In genomic region chr10:18507869-18508473, GRCm38 (mm10) we compare ENCODE assay signal across 20 mouse cellular contexts. TPM values are rescaled to one million over a fixed set of nuclear protein-coding genes. Genes with fewer than 3 reads are reported as not detected.
DNase-seq lines count a peak whose midpoint lies in the region; ATAC-seq and TF ChIP-seq lines count a peak whose summit lies in the region.
"Had no signal": no experiment of that assay in that cellular context is flagged by ENCODE, and none has a peak within 500 bp of the region (broad histone marks: within the 10 kb centered on the region; RNA-seq: fewer than 3 reads in every experiment).

No protein-coding gene starts in this region.

- no peak overlapping the region for H3K4me2 ChIP-seq in heart, postnatal 0 days (ENCODE audit: low read depth, low read length)
- no peak overlapping the region for H3K4me2 ChIP-seq in heart, embryonic 12.5 days
- no peak overlapping the region for H3K4me2 ChIP-seq in midbrain, embryonic 16.5 days (ENCODE audit: low read length)
- H3K4me2 ChIP-seq in midbrain, embryonic 13.5 days (replicated peaks): no peak overlapping the region
- no peak overlapping the region for H3K4me2 ChIP-seq in hindbrain, postnatal 0 days (ENCODE audit: low read depth, low read length)
- no peak overlapping the region for H3K4me2 ChIP-seq in neural tube, embryonic 15.5 days
- H3K4me2 ChIP-seq: midbrain, embryonic 11.5 days; neural tube, embryonic 12.5 days had no signal

- 0 out of 2 replicates have a peak, but pooled peaks cover 11% of the 10 kb centered on the region for H3K4me1 ChIP-seq in heart, postnatal 0 days (ENCODE audit: control insufficient read depth, insufficient read depth)
- peaks cover 18% of the 10 kb centered on the region for H3K4me1 ChIP-seq in heart, embryonic 12.5 days (replicated peaks)
- peaks cover 14% of the 10 kb centered on the region for H3K4me1 ChIP-seq in midbrain, embryonic 16.5 days (ENCODE audit: control insufficient read depth, insufficient read depth, low read length)
- peaks cover 21% of the 10 kb centered on the region for H3K4me1 ChIP-seq in midbrain, embryonic 13.5 days (replicated peaks)
- peaks cover 11% of the 10 kb centered on the region for H3K4me1 ChIP-seq in hindbrain, postnatal 0 days (ENCODE audit: insufficient read depth, low read length)
- peaks cover 30% of the 10 kb centered on the region for H3K4me1 ChIP-seq in neural tube, embryonic 15.5 days

- H3K9ac ChIP-seq in heart, postnatal 0 days (replicated peaks; ENCODE audit: low read depth, low read length): no peak overlapping the region
- no peak overlapping the region for H3K9ac ChIP-seq in heart, embryonic 12.5 days
- H3K9ac ChIP-seq in midbrain, embryonic 16.5 days (ENCODE audit: low read depth, low read length): no peak overlapping the region
- no peak overlapping the region for H3K9ac ChIP-seq in midbrain, embryonic 13.5 days (replicated peaks)
- no peak overlapping the region for H3K9ac ChIP-seq in hindbrain, postnatal 0 days (replicated peaks; ENCODE audit: low read length)
- no peak overlapping the region for H3K9ac ChIP-seq in neural tube, embryonic 15.5 days (replicated peaks)
- H3K9ac ChIP-seq: forebrain, postnatal 0 days; neural tube, embryonic 12.5 days had no signal

- TF ChIP-seq CTCF in heart, postnatal 0 days (IDR thresholded peaks at IDR 0.05; ENCODE audit: low read depth): no peak
- no peak for TF ChIP-seq CTCF in hindbrain, postnatal 0 days (IDR thresholded peaks at IDR 0.05; ENCODE audit: low read depth)

- peaks cover 8% of the 10 kb centered on the region; the same call in 1 of the 2 replicates for H3K36me3 ChIP-seq in heart, postnatal 0 days (replicated peaks; ENCODE audit: control insufficient read depth, insufficient read depth, low read length)
- peaks cover 15% of the 10 kb centered on the region for H3K36me3 ChIP-seq in heart, embryonic 12.5 days
- no peaks in the 10 kb centered on the region for H3K36me3 ChIP-seq in midbrain, embryonic 16.5 days (ENCODE audit: control insufficient read depth, insufficient read depth, low read length)
- peaks cover 10% of the 10 kb centered on the region for H3K36me3 ChIP-seq in midbrain, embryonic 13.5 days
- no peaks in the 10 kb centered on the region; the same call in 1 of the 2 replicates for H3K36me3 ChIP-seq in hindbrain, postnatal 0 days (ENCODE audit: insufficient read depth, low read length)
- H3K36me3 ChIP-seq in neural tube, embryonic 15.5 days: peaks cover 11% of the 10 kb centered on the region

- no peaks in the 10 kb centered on the region for H3K9me3 ChIP-seq in heart, postnatal 0 days (replicated peaks; ENCODE audit: control insufficient read depth, low read length)
- H3K9me3 ChIP-seq in heart, embryonic 12.5 days (replicated peaks): no peaks in the 10 kb centered on the region
- no peaks in the 10 kb centered on the region for H3K9me3 ChIP-seq in midbrain, embryonic 16.5 days (replicated peaks; ENCODE audit: control insufficient read depth, low read length, poor library complexity, severe bottlenecking)
- no peaks in the 10 kb centered on the region for H3K9me3 ChIP-seq in midbrain, embryonic 13.5 days
- H3K9me3 ChIP-seq in hindbrain, postnatal 0 days (ENCODE audit: low read length): no peaks in the 10 kb centered on the region
- H3K9me3 ChIP-seq in neural tube, embryonic 15.5 days (replicated peaks): no peaks in the 10 kb centered on the region
- H3K9me3 ChIP-seq: embryonic facial prominence, embryonic 10.5 days; neural tube, embryonic 12.5 days had no signal

- H3K27me3 ChIP-seq in heart, postnatal 0 days (ENCODE audit: control insufficient read depth, insufficient read depth, low read length): no peaks in the 10 kb centered on the region
- H3K27me3 ChIP-seq in heart, embryonic 12.5 days (replicated peaks): no peaks in the 10 kb centered on the region
- no peaks in the 10 kb centered on the region for H3K27me3 ChIP-seq in midbrain, embryonic 16.5 days (ENCODE audit: control insufficient read depth, insufficient read depth, low read depth, low read length)
- H3K27me3 ChIP-seq in midbrain, embryonic 13.5 days: no peaks in the 10 kb centered on the region
- H3K27me3 ChIP-seq in hindbrain, postnatal 0 days (ENCODE audit: insufficient read depth, low read length): no peaks in the 10 kb centered on the region
- no peaks in the 10 kb centered on the region for H3K27me3 ChIP-seq in neural tube, embryonic 15.5 days (replicated peaks)
- H3K27me3 ChIP-seq: neural tube, embryonic 12.5 days had no signal

- 81% methylated on average over 2 of the region's 2 CpGs for WGBS in heart, postnatal 0 days
- 68% methylated on average over 2 of the region's 2 CpGs for WGBS in heart, embryonic 12.5 days
- 84% methylated on average over 2 of the region's 2 CpGs for WGBS in midbrain, embryonic 16.5 days
- 90% methylated on average over 2 of the region's 2 CpGs for WGBS in midbrain, embryonic 13.5 days
- 55% methylated on average over 2 of the region's 2 CpGs for WGBS in hindbrain, postnatal 0 days
- whole genome bisulfite sequencing in neural tube, embryonic 15.5 days: 19% methylated on average over 2 of the region's 2 CpGs

- DNase-seq in heart, postnatal 0 days (ENCODE audit: low spot score): no peak
- no peak for DNase-seq in hindbrain, postnatal 0 days (ENCODE audit: low spot score)
- no peak for DNase-seq in lung, postnatal 4 days
- DNase-seq: cerebellum, adult 11 months; cerebellum, adult 9-11 months; kidney, adult 18-20 months; kidney, postnatal 4 days; liver had no signal

- H3K4me3 ChIP-seq in heart, postnatal 0 days (ENCODE audit: low read depth, low read length): no peak overlapping the region
- no peak overlapping the region for H3K4me3 ChIP-seq in heart, embryonic 12.5 days
- no peak overlapping the region for H3K4me3 ChIP-seq in midbrain, embryonic 16.5 days (ENCODE audit: low read depth, low read length)
- H3K4me3 ChIP-seq in midbrain, embryonic 13.5 days (replicated peaks): no peak overlapping the region
- no peak overlapping the region for H3K4me3 ChIP-seq in hindbrain, postnatal 0 days (ENCODE audit: low read length)
- H3K4me3 ChIP-seq in neural tube, embryonic 15.5 days (replicated peaks): no peak overlapping the region
- H3K4me3 ChIP-seq: embryonic facial prominence, embryonic 10.5 days; heart, adult 2 months; left cerebral cortex, adult 2 months; neural tube, embryonic 12.5 days had no signal

- H3K27ac ChIP-seq in heart, postnatal 0 days (ENCODE audit: low read depth): peak overlapping the region; percentile 36; the same call in 1 of the 2 replicates
- no peak overlapping the region for H3K27ac ChIP-seq in heart, embryonic 12.5 days (ENCODE audit: poor library complexity, severe bottlenecking)
- H3K27ac ChIP-seq in midbrain, embryonic 16.5 days (ENCODE audit: low read length): 0 out of 2 replicates have a peak overlapping the region, but pooled peaks have one; percentile 5
- no peak overlapping the region for H3K27ac ChIP-seq in midbrain, embryonic 13.5 days
- H3K27ac ChIP-seq in hindbrain, postnatal 0 days: peak overlapping the region; percentile 75
- H3K27ac ChIP-seq in neural tube, embryonic 15.5 days (replicated peaks): peak overlapping the region; percentile 69
- H3K27ac ChIP-seq: embryonic facial prominence, embryonic 10.5 days; heart, adult 2 months; left cerebral cortex, adult 2 months; neural tube, embryonic 12.5 days had no signal

- ATAC-seq in heart, postnatal 0 days (ENCODE audit: insufficient read depth, low read depth): no peak
- ATAC-seq in heart, embryonic 12.5 days (ENCODE audit: insufficient number of reproducible peaks, low FRiP score): no peak
- 0 out of 2 replicates have a peak, but pooled peaks have one; percentile 25 for ATAC-seq in midbrain, embryonic 16.5 days
- ATAC-seq in midbrain, embryonic 13.5 days: no peak
- ATAC-seq in hindbrain, postnatal 0 days: peak; percentile 39; the same call in 1 of the 2 replicates
- no peak for ATAC-seq in neural tube, embryonic 15.5 days (ENCODE audit: low FRiP score)
- ATAC-seq: CD4-positive, CD25-positive, alpha-beta regulatory T cell, adult 4 months; lung, postnatal 0 days had no signal

- no peak for TF ChIP-seq EP300 in heart, postnatal 0 days (IDR thresholded peaks at IDR 0.05; ENCODE audit: low read depth)

RNA-seq across cellular contexts. Expression of gene Hebp2, which starts 37.9 kb away (rescaled TPM):
- total RNA-seq in heart, postnatal 0 days (2014; rRNA removed; ENCODE audit: low replicate concordance): 5.4 and 8.7 TPM in 2 replicates
- 10.2 and 10.8 TPM in 2 replicates for polyA plus RNA-seq in heart, postnatal 0 days (2015; fragmentation: Nextera tagmentation; extraction: Ambion mirVana)
- 17.9 and 18.3 TPM in 2 replicates for polyA plus RNA-seq in heart, embryonic 12.5 days (2016; fragmentation: Nextera tagmentation; extraction: Ambion mirVana)
- polyA plus RNA-seq in midbrain, embryonic 16.5 days (2015; fragmentation: Nextera tagmentation; extraction: Ambion mirVana): 10.8 and 11.7 TPM in 2 replicates
- polyA plus RNA-seq in midbrain, embryonic 13.5 days (2015; fragmentation: Nextera tagmentation; extraction: Ambion mirVana): 7.6 TPM in 2 replicates
- 4.9 and 5.1 TPM in 2 replicates for total RNA-seq in hindbrain, postnatal 0 days (2014; rRNA removed)
- polyA plus RNA-seq in hindbrain, postnatal 0 days (2015; fragmentation: Nextera tagmentation; extraction: Ambion mirVana): 14.9 and 15.3 TPM in 2 replicates
- 15.5 and 18.3 TPM in 2 replicates for polyA plus RNA-seq in neural tube, embryonic 15.5 days (2015; fragmentation: Nextera tagmentation; extraction: Ambion mirVana)
- polyA plus RNA-seq: CD4-positive, CD25-positive, alpha-beta regulatory T cell, adult 4 months had no signal

Comparison
In these comparisons a context has a peak if more than half of its experiments do, and no peak if none do; other contexts are left out.
1. ATAC-seq: peak in midbrain, embryonic 16.5 days (single experiment) and hindbrain, postnatal 0 days (single experiment); none in heart, postnatal 0 days (single experiment), heart, embryonic 12.5 days (single experiment), midbrain, embryonic 13.5 days (single experiment) and neural tube, embryonic 15.5 days (single experiment).
2. H3K27ac ChIP-seq: peak in heart, postnatal 0 days (single experiment), midbrain, embryonic 16.5 days (single experiment), hindbrain, postnatal 0 days (single experiment) and neural tube, embryonic 15.5 days (single experiment); none in heart, embryonic 12.5 days (single experiment) and midbrain, embryonic 13.5 days (single experiment).